8 mouse cellular contexts compared by ENCODE assay signal in genomic region chr11:119602763-119603526, GRCm38 (mm10). TPM values are rescaled to one million over a fixed set of nuclear protein-coding genes. Genes with fewer than 3 reads are reported as not detected.
A peak's percentile ranks its signal among the peaks of the same experiment; 100 is the strongest.
DNase-seq lines count a peak whose midpoint lies in the region; ATAC-seq and TF ChIP-seq lines count a peak whose summit lies in the region.

TSS of gene Rptor (plus strand) at chr11:119602905.

- peak within 1 kb of the TSS; percentile 62 for H3K4me3 ChIP-seq in cortical plate, adult 2 months (ENCODE audit: insufficient read depth, low read length)
- H3K4me3 ChIP-seq in megakaryocyte, embryonic 14.5 days (replicated peaks): peak within 1 kb of the TSS; percentile 99

- H3K27ac ChIP-seq in cortical plate, adult 2 months (ENCODE audit: insufficient read depth, low read length): peak within 1 kb of the TSS; percentile 66

- no peak for TF ChIP-seq CTCF in cortical plate, adult 2 months (IDR thresholded peaks at IDR 0.05; ENCODE audit: extremely low read depth, insufficient read depth, low read length)

- peak; percentile 85 for TF ChIP-seq POLR2A in cortical plate, adult 2 months (IDR thresholded peaks at IDR 0.05; ENCODE audit: extremely low read depth, insufficient read depth, low read length)

- H3K4me1 ChIP-seq in cortical plate, adult 2 months (ENCODE audit: control insufficient read depth, insufficient read depth, low read length): peaks cover 5% of the 10 kb centered on the region; the same call in 1 of the 2 replicates
- peaks cover 27% of the 10 kb centered on the region for H3K4me1 ChIP-seq in megakaryocyte, embryonic 14.5 days

- DNase-seq in gastrocnemius, adult 8-10 months (ENCODE audit: low spot score in 2 of 2): peak; percentile 94 to 95
- peak; percentile 93 for DNase-seq in hindlimb bud, embryonic 11.5 days (ENCODE audit: extremely low spot score, low read depth, low spot score)
- peak; percentile 97 to 100 for DNase-seq in left cerebral cortex, adult 8-10 months (ENCODE audit: low spot score in 2 of 2)
- peak; percentile 99 for DNase-seq in right cerebral cortex, postnatal 10 days (ENCODE audit: low spot score in 2 of 2)
- peak; percentile 97 for DNase-seq in urinary bladder, postnatal 25 days (ENCODE audit: low spot score)

- peak; percentile 99 for ATAC-seq in activated CD4-positive, CD25-positive, alpha-beta regulatory T cell, adult 4 months

- peaks cover 23% of the 10 kb centered on the region for H3K27me3 ChIP-seq in megakaryocyte, embryonic 14.5 days (replicated peaks)

- H3K9me3 ChIP-seq in megakaryocyte, embryonic 14.5 days: peaks cover 19% of the 10 kb centered on the region

- H3K36me3 ChIP-seq in megakaryocyte, embryonic 14.5 days (replicated peaks; ENCODE audit: low read length): peaks cover 20% of the 10 kb centered on the region

RNA-seq across cellular contexts. Expression of gene Rptor, which starts in this region (rescaled TPM):
- 1 to 10 TPM; 6.1 to 6.6 TPM for polyA plus RNA-seq in activated CD4-positive, CD25-positive, alpha-beta regulatory T cell, adult 4 months (2017; shearing (Covaris generic))
- 35.2 and 36.0 TPM in 2 replicates for polyA plus RNA-seq in cortical plate, adult 2 months (2012; rRNA removed)
- total RNA-seq in gastrocnemius, adult 8-10 months (2022): 10 to 100 TPM; 25.2 to 28.5 (median 26.6) TPM
- total RNA-seq in left cerebral cortex, adult 8-10 months (2022): 10 to 100 TPM; 57.5 to 65.0 (median 61.0) TPM
- polyA plus RNA-seq in megakaryocyte, embryonic 14.5 days (2012; ENCODE audit: insufficient read depth, low replicate concordance): 5.4 and 20.2 TPM in 2 replicates

Comparison
In these comparisons a context has a peak if more than half of its experiments do, and no peak if none do; other contexts are left out.
1. Peak in every context shown above with its lines: DNase-seq, ATAC-seq, H3K4me3 ChIP-seq and H3K27ac ChIP-seq.